In genomic region chr4:18694076-18694475, GRCm38 (mm10) we compare ENCODE assay signal across 20 mouse cellular contexts.
"Had no signal": no experiment of that assay in that cellular context is flagged by ENCODE, and none has a peak within 500 bp of the region (broad histone marks: within the 10 kb centered on the region; RNA-seq: fewer than 3 reads in every experiment).

No protein-coding gene starts in this region.

- H3K27me3 ChIP-seq: limb, embryonic 15.5 days; lung, embryonic 15.5 days; midbrain, embryonic 13.5 days had no signal

- H3K27ac ChIP-seq: layer of hippocampus, adult 2 months; limb, embryonic 15.5 days; liver, embryonic 14.5 days; lung, embryonic 15.5 days; midbrain, embryonic 13.5 days; stomach, postnatal 0 days had no signal

- H3K36me3 ChIP-seq: limb, embryonic 15.5 days; lung, embryonic 15.5 days; midbrain, embryonic 13.5 days had no signal

- DNase-seq: kidney, adult 18-20 months; kidney, adult 9 months; kidney, postnatal 14 days; layer of hippocampus, adult 9-11 months; liver, postnatal 0 days; lung, postnatal 10 days; lung, postnatal 4 days; right cerebral cortex, adult 18-20 months; right cerebral cortex, postnatal 14 days; right cerebral cortex, postnatal 4 days; thymus, adult 2 months; thymus, postnatal 14 days had no signal

- H3K9ac ChIP-seq: limb, embryonic 15.5 days; liver, embryonic 14.5 days; liver, postnatal 0 days; lung, embryonic 15.5 days; midbrain, embryonic 13.5 days had no signal

- ATAC-seq: intestine, embryonic 16.5 days; liver, postnatal 0 days; midbrain, embryonic 13.5 days had no signal

- H3K9me3 ChIP-seq: limb, embryonic 15.5 days; lung, embryonic 15.5 days; midbrain, embryonic 13.5 days had no signal

- H3K4me2 ChIP-seq: limb, embryonic 15.5 days; liver, embryonic 11.5 days; lung, embryonic 15.5 days; midbrain, embryonic 13.5 days had no signal

- H3K4me3 ChIP-seq: layer of hippocampus, adult 2 months; limb, embryonic 15.5 days; lung, embryonic 15.5 days; midbrain, embryonic 13.5 days had no signal

- H3K4me1 ChIP-seq: limb, embryonic 15.5 days; lung, embryonic 15.5 days; midbrain, embryonic 13.5 days had no signal
